Mouse (Mus musculus): ENCODE results near the gene Sec11a.
"Not testable (repeated sequence)": the region's sequence is repeated elsewhere in the genome, so short reads cannot be mapped to it uniquely, and the experiment has no call there.

DNA sequence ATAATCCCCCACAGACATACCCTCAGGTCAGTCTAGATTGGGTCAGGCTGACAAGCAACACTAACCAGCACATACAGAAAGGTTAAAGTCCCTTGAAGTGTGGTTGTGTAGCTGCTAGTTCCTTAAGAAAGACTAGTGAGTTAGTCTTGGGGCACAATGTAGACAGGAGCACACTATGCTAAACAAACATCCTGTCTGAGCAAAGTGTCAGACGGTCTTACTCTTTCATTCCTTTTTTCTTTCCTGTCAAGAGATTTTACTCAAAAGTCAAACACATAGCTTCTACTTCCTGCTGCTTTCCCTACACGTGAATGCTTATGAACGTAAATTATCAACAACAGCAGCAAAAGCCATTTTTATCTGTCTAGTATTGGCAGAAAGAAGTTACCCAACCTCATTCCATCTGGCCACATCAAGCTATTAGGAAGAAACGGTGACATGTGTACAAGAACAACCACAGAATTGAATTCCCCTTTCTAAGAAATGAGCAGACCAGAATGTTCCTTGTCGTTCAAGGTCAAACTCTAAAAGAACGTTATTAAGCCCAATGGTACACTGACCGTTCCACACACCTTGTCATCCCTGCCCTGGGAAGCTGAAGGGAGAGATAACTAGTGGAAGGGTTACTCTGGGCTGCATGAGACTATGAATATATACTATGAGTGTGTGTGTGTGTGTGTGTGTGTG, 10.8 kb downstream of the Sec11a start:
- not testable (repeated sequence) for TF ChIP-seq CTCF, EP300 (IDR thresholded peaks at IDR 0.05; ENCODE audit: low read depth)
